Mouse (Mus musculus) myocyte (in vitro differentiated cells): Measurements from ENCODE around the gene Eddm3b. TPM values are rescaled to one million over a fixed set of nuclear protein-coding genes. Genes with fewer than 3 reads are reported as not detected.
A peak's percentile ranks its signal among the peaks of the same experiment; 100 is the strongest.

Experiments
- H3K27me3 ChIP-seq: one replicate; pipeline ENCODE4 v1.6.1; 2011; ENCODE audit not compliant: control insufficient read depth, insufficient read depth, insufficient read length
- H3K36me3 ChIP-seq: one replicate; pipeline ENCODE4 v1.6.1; 2011; ENCODE audit not compliant: control insufficient read depth, insufficient read depth
- H3K4me2 ChIP-seq: one replicate; pipeline ENCODE4 v1.6.1; 2011; ENCODE audit warnings: low read depth, control low read depth
- H3K4me3 ChIP-seq: one replicate; pipeline ENCODE4 v1.5.1; 2011; ENCODE audit warnings: mild to moderate bottlenecking, control low read depth, moderate library complexity
- H3K79me2 ChIP-seq: one replicate; pipeline ENCODE4 v1.6.1; 2011; ENCODE audit not compliant: control insufficient read depth, insufficient read depth
- H3ac ChIP-seq: one replicate; pipeline ENCODE4 v1.6.1; 2011; ENCODE audit not compliant: control insufficient read depth, insufficient read length
- CEBPB ChIP-seq: IDR thresholded peaks from 2 replicates; pipeline ENCODE4 v1.6.1; 2011; ENCODE audit warnings: mild to moderate bottlenecking, moderate library complexity; ENCODE audit not compliant: poor library complexity, insufficient read depth, severe bottlenecking
- E2F4 ChIP-seq: IDR thresholded peaks from one replicate; pipeline ENCODE4 v1.6.1; 2011; ENCODE audit warnings: mild to moderate bottlenecking, control low read depth, moderate library complexity; ENCODE audit not compliant: insufficient read depth
- MAX ChIP-seq: IDR thresholded peaks from one replicate; pipeline ENCODE4 v1.6.1; 2011; ENCODE audit warnings: low read depth, mild to moderate bottlenecking, control low read depth
- MYOD1 ChIP-seq, 3 experiments: IDR thresholded peaks; one replicate each; pipeline ENCODE4 v1.6.1; 2011; ENCODE audit warnings: control low read depth in 2 of 3, low read depth in 2 of 3, mild to moderate bottlenecking in 2 of 3, moderate library complexity in 1 of 3; ENCODE audit not compliant: insufficient read length in 2 of 3, control insufficient read depth in 1 of 3
- MYOG ChIP-seq, 3 experiments: IDR thresholded peaks; one replicate each; pipeline ENCODE4 v1.6.1; 2011; ENCODE audit warnings: control low read depth in 2 of 3, low read depth in 2 of 3, mild to moderate bottlenecking in 2 of 3; ENCODE audit not compliant: insufficient read length in 2 of 3, control insufficient read depth in 1 of 3, insufficient read depth in 1 of 3
- POLR2A ChIP-seq: IDR thresholded peaks from one replicate; pipeline ENCODE4 v1.6.1; 2011; ENCODE audit warnings: low read depth, mild to moderate bottlenecking, control low read depth, moderate library complexity; ENCODE audit not compliant: insufficient read length
- POLR2AphosphoS2 ChIP-seq: IDR thresholded peaks from one replicate; pipeline ENCODE4 v1.6.1; 2011; ENCODE audit warnings: low read depth, control low read depth; ENCODE audit not compliant: insufficient read length
- REST ChIP-seq: IDR thresholded peaks from one replicate; pipeline ENCODE4 v1.6.1; 2011; ENCODE audit warnings: mild to moderate bottlenecking, control low read depth, moderate library complexity; ENCODE audit not compliant: insufficient read depth, insufficient read length
- SRF ChIP-seq: IDR thresholded peaks from one replicate; pipeline ENCODE4 v1.6.1; 2011; ENCODE audit warnings: low read depth; ENCODE audit not compliant: control insufficient read depth, insufficient read length
- TCF12 ChIP-seq: IDR thresholded peaks from one replicate; pipeline ENCODE4 v1.6.1; 2011; ENCODE audit warnings: mild to moderate bottlenecking, control low read depth; ENCODE audit not compliant: poor library complexity, insufficient read depth, severe bottlenecking
- TCF3 ChIP-seq: IDR thresholded peaks from one replicate; pipeline ENCODE4 v1.6.1; 2011; ENCODE audit warnings: low read depth, control low read depth; ENCODE audit not compliant: insufficient read length
- USF1 ChIP-seq: IDR thresholded peaks from one replicate; pipeline ENCODE4 v1.6.1; 2011; ENCODE audit warnings: low read depth, mild to moderate bottlenecking, control low read depth, moderate library complexity
- polyA plus RNA-seq: library from polyadenylated mRNA; unstranded; fragments of >200 nt; fragmentation: generic; extraction: Trizol; gene quantifications from one replicate; pipeline ENCODE4 v1.2.1, GENCODE M21; 2012; ENCODE audit warnings: missing spikeins

Eddm3b gene
- polyA plus RNA-seq, 1 experiment, result 0.05 TPM

- no peak overlapping the region for H3K4me3 ChIP-seq
- no peaks in the 10 kb centered on the region for H3K79me2 ChIP-seq
- no peak overlapping the region for H3ac ChIP-seq
- no peaks in the 10 kb centered on the region for H3K27me3 ChIP-seq
- TF ChIP-seq REST (no peak), MAX (no peak), E2F4 (no peak), POLR2A (no peak), USF1 (no peak), CEBPB (no peak), POLR2AphosphoS2 (no peak), SRF (no peak), TCF3 (no peak), MYOD1 (IDR thresholded peaks at IDR 0.05; ENCODE audit: control insufficient read depth in 1 of 3, insufficient read length in 2 of 3, low read depth in 2 of 3) (no peak), TCF12 (no peak), MYOG (IDR thresholded peaks at IDR 0.05; ENCODE audit: control insufficient read depth in 1 of 3, insufficient read depth in 1 of 3, insufficient read length in 2 of 3, low read depth in 2 of 3) (no peak)
- no peaks in the 10 kb centered on the region for H3K36me3 ChIP-seq
- H3K4me2 ChIP-seq, result no peak overlapping the region
These were observed 750 bp upstream of the Eddm3b start for GRCm38 (mm10) chr14:51113476-51113875.

GRCm38 (mm10) chr14:51125684-51126083, 11.5 kb downstream of the Eddm3b start:
- H3K27me3 ChIP-seq, result peaks cover 6% of the 10 kb centered on the region
- TF ChIP-seq USF1, result no peak
- no peak for TF ChIP-seq TCF12
- TF ChIP-seq CEBPB, result no peak
- TF ChIP-seq REST, result no peak
- no peak for TF ChIP-seq SRF
- TF ChIP-seq POLR2A, result no peak
- no peak for TF ChIP-seq TCF3
- TF ChIP-seq MAX, result no peak
- no peak for TF ChIP-seq POLR2AphosphoS2
- TF ChIP-seq MYOD1 (IDR thresholded peaks at IDR 0.05; ENCODE audit: control insufficient read depth in 1 of 3, insufficient read length in 2 of 3, low read depth in 2 of 3), result no peak
- TF ChIP-seq E2F4, result no peak
- no peak for TF ChIP-seq MYOG (IDR thresholded peaks at IDR 0.05; ENCODE audit: control insufficient read depth in 1 of 3, insufficient read depth in 1 of 3, insufficient read length in 2 of 3, low read depth in 2 of 3)
- H3K4me2 ChIP-seq, result no peak overlapping the region
- no peaks in the 10 kb centered on the region for H3K79me2 ChIP-seq
- no peak overlapping the region for H3ac ChIP-seq
- H3K36me3 ChIP-seq, result no peaks in the 10 kb centered on the region
- no peak overlapping the region for H3K4me3 ChIP-seq

- no peak overlapping the region for H3K4me3 ChIP-seq
- TF ChIP-seq USF1, result no peak
- no peak for TF ChIP-seq TCF12
- no peak for TF ChIP-seq MYOG (IDR thresholded peaks at IDR 0.05; ENCODE audit: control insufficient read depth in 1 of 3, insufficient read depth in 1 of 3, insufficient read length in 2 of 3, low read depth in 2 of 3)
- TF ChIP-seq MYOD1 (IDR thresholded peaks at IDR 0.05; ENCODE audit: control insufficient read depth in 1 of 3, insufficient read length in 2 of 3, low read depth in 2 of 3), result peak in 1 of 3 experiments; percentile 51
- TF ChIP-seq CEBPB, result no peak
- no peak for TF ChIP-seq SRF
- no peak for TF ChIP-seq POLR2AphosphoS2
These were observed 13.5 kb downstream of the Eddm3b start for GRCm38 (mm10) chr14:51127648-51128258.

GRCm38 (mm10) chr14:51128775-51129623, 14.8 kb downstream of the Eddm3b start:
- TF ChIP-seq MYOD1 (IDR thresholded peaks at IDR 0.05; ENCODE audit: control insufficient read depth in 1 of 3, insufficient read length in 2 of 3, low read depth in 2 of 3) (no peak), E2F4 (no peak), REST (no peak), TCF3 (no peak), MAX (no peak), CEBPB (no peak), POLR2A (no peak)
- Histone ChIP-seq H3ac (no peak overlapping the region), H3K27me3 (peaks cover 6% of the 10 kb centered on the region), H3K79me2 (no peaks in the 10 kb centered on the region), H3K36me3 (no peaks in the 10 kb centered on the region), H3K4me3 (no peak overlapping the region), H3K4me2 (no peak overlapping the region)

More at GRCm38 (mm10) chr14:51127648-51128258, 13.5 kb downstream of the Eddm3b start:
- peaks cover 6% of the 10 kb centered on the region for H3K27me3 ChIP-seq
- H3K4me2 ChIP-seq, result no peak overlapping the region
- no peaks in the 10 kb centered on the region for H3K36me3 ChIP-seq
- H3ac ChIP-seq, result no peak overlapping the region
- H3K79me2 ChIP-seq, result no peaks in the 10 kb centered on the region
